Mouse (Mus musculus) right cerebral cortex, postnatal 4 days (tissue): Measurements from ENCODE around the gene Tenm2.

Source experiments
- DNase-seq: peaks from one replicate; pipeline ENCODE4 v3.0.0-alpha.2; 2022

The Tenm2 gene

DNA sequence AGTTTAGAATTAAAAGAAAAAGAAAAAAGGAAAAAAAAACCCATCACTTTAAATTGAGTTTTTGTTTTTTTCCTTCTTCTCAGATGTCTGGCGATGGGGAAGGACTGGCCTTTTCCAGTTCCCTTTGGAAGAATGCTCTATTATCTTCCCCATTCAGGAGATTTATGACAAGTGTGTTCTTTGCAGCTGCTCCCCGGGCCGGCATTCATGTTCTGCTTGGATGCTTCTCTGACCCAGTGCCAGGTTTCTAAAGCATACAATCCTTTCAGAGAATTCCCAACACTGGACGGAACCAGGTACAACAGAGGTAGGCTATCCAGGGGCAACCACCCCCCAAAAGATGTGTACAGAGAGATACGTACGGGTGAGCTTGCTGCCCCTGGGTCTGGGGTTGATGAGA is 1132.2 kb downstream of the Tenm2 start:
- no peak for DNase-seq

DNA sequence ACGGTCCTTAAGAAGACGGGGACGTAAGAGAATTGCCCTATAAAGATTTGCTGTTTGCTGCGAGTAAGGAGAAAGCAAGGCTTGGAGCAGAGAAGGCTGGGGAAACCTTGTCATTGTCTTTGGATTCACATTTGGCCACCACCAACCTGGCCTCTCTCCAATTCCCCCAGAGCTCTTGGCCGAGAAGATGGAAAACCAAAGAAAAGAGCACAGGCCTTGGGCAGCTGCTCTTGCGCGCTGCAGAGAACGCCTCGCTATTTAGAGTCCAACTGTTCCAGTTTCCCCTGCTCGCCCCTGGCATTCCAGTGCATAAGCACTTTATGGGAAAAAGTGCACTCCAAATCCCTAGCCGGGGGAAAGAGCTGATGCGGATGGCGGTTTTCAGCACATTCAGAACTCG is 1139.5 kb downstream of the Tenm2 start:
- peak; percentile 50 for DNase-seq

DNA sequence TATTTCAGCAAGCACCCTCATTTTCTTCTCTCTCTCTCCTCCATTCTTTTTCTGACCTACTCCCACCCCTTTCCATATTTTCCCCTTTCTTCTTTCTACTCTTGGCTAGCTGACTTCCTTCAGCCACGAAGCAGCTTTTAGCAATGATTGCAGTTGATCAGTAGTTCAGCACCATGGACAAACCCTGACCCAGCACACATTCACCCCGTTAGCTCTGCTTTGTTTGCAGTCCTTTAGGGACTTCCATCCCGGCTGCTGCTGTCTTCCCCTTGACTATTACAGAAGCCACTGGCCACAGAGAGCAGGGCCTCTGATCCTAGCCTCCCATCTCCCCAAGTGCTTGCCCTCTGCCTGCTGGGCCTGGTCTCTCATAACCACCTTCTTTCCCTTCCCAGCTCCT is 1145.6 kb downstream of the Tenm2 start:
- no peak for DNase-seq

DNA sequence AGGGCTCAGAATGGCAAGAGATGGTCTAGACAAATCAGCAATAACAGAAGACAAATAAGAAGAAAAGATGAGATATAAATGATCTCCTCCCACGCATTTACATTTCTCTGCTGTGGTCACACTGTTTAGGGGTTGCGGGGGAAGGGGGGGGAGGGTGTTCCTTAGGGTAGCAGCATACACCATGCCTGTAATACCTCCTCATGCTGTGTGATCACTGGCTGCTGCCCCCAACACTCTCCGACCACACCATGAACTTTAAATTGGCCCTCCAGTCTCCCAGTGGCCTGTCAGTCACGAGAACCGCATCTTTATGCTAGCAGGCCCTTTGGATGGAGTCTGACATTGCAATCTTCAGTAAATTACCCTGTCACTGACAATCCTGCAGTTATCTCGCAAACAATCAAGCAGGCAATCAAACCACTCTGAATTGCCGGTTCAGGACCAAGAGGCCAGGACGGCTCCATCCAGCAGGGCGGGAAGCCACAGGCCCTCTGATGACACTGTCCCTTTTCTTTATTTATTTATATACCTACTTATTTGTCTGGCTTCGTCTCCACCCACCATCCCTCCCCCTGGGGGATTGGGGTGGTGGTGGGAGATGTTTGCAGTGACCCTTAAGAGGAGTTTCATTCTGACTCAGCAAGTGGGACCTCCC is 1154.2 kb downstream of the Tenm2 start:
- no peak for DNase-seq

DNA sequence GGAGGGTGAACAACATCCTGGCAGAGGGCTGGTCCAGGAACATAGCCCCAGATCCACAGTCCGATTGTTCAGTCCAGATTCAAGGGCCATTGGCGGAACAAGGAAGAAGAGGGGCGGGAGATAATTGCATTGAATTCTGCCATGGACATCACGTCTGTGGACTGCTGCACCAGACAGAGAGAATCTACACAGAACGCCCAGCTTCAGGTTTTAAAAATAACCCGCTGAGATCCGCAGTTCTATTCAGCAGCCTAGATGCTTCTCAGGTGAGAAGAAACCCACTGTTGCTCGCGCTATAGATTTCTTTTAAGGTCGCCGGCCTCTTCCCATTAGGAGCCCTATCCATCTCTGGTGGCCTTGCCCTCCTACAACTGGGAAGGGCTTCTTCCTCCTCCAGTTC is 1155.0 kb downstream of the Tenm2 start:
- no peak for DNase-seq

DNA sequence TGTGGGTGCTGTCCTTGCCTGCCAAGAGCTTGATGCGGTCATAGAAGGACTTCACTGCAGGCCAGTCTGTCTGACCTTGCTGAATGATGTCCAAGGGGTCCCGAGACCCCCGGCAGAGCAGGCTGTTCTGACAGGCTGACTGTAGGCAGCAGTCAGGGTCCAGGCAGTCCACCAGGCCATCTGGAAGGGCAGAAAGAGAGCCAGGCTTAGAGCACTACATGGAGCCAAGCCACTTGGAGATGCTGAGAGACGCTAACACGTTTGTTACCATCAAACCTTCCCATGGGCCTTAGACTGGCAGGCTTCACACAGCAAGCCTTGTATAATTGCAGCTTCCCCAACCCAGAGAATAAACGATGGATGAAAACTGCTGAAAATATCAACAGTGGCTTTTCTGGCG is 1157.4 kb downstream of the Tenm2 start:
- DNase-seq: no peak

DNA sequence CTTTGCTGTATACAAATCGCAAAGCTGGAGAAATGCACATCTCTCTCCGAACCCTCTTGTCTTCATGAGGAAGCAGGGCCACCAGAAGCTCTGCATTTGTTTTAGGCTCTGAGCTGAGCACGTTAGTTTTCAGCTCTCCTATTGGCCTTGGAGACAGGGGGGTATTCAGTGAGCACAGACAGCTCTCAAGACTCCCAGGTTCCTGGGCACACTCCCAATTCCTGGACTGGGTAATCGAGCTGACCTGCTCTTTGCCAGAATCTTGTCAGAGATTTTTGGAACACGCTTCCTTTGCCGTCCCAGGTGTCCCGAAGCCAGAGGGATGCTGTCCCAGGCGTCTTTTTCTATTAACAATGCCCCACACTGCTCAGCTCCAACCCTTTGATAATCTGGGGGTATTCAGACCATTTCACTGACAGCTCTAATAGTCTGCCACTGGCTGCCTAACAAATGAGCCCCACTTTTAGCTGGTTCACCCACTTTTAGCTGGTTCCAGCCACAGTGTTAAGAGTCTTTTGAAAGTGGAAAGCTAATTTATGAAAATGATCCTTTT is 1161.7 kb downstream of the Tenm2 start:
- peak; percentile 34 for DNase-seq

DNA sequence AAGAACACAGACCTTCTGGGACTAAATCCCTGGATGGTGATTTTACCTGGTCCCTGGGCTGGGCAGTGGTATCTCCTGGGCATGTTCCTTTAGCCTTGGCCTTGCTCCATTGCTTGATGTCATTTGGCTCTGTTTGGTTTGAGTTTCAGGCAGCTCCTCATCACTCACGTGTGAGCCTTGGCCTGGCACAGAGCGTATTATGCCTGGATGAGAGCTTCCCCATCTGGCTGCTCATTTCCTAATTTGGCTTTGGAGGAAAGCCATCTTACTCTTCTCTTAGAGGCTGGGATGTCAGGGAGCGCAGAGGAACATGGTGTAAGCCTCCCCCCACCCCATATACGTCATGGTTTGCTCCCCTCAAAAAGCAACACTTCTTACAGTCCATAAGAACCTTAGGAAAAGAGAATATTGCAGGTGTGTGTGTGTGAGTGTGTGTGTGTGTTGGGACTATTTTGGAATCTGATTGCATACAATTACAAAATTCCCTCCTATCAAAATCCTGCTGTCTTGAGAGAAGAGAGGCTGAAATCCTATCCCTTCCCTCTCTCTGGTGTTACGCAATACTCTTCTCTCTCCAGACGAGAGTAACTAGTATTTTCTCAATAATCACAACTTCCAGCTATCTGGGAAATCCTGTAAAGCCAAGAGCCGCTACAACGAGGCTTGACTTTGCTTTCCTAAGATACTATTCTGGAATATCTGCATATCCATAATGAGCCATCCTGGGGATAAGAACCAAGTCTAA is 1162.5 kb downstream of the Tenm2 start:
- no peak for DNase-seq

DNA sequence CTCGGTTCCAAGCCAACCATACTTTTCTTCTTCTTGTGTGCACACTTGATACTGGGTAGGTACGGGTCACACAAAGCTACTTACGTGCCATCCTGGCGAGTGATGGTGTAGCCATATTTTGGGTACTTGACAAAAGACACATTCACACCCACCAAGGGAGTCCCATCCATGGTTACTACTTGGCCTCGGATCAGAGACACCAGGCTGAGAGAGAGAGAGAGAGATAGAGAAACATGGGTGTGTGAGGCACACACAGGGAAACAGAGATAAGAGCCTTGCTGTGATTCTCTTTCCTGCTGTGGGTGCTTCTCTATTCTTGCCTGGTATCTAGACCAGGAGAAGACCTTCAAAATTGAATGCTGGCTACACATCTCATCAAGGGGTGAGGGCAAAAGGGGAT is 1163.1 kb downstream of the Tenm2 start:
- DNase-seq: no peak

DNA sequence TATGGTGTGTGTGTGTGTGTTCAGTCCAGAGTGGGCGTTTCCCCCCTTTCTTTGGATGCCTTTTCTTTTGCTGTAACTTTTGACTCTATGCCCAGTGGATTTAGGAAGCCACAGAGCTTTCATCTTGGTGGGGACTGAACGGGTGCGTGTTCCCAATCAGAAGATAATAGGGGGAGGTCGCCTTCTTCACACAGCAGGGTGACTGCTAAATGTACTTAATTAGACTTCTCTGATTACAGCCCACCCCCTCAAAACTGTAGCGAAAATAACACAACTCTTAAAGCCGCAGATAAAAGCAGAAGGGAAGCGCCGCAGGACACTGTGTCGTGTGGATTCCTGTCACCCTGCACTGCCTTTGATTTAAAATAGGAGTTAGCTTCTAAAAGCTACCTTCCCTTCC is 1163.7 kb downstream of the Tenm2 start:
- DNase-seq: no peak

DNA sequence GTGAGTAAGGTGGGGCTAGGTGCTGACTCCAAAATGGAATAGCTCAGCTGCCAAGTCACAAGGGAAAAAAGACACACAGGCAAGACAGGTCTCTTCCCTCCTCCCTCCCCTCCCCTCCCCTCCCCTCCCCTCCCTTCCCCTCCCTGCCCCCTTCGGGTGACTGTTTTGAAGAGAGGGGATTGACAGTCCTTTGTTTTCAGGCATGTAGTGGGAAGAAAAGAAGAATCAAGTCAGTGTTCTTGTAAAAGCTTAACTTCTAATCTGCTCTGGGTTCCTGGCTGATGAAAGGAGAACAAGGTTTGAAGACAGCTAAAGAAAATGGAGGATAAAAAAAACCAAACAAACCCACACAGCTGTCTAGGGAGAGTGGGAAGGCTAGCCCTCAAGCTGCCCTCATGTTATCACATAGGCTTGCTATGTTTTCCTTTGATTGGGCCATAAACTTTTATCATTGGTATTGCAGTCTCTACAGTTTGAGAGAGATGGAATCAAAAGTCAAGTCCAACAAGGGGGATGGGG is 1176.4 kb downstream of the Tenm2 start:
- DNase-seq: no peak

DNA sequence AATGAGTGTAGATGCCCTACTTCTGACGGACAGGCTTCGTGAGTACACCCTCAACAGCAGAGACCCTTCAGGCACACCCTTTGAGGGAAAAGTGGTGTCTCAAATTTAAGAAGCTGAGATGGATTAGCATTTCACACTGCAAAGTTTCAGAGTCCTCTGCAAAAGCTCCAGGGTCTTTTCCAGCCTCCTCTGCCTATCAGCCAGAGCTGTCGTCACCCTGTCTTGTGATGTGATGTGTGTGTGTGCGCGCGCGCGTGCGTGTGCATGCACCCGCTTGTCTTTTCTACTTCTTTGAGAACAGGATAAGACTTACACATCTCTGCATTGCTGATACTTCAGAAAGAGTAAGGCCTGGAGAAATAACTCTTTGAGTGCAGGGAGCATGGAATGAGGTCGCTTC is 1179.2 kb downstream of the Tenm2 start:
- DNase-seq: no peak

DNA sequence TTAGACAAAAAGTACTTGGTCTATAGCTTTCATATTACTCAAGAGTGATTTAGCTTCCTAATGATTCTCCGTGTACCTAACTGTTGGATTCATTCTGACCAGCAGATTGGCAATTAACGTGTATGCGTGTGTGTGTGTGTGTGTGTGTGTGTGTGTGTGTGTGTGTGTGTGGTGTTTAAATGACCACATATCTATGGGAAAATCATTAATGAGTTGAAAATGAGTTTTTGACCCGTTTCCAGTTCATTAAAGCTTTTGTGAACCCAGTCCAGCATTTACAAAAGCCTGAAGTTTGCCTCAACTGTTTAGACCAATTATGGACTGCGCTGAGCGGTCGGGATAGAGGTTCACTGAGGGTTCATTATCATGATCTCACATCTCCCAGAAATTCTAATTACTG is 1181.4 kb downstream of the Tenm2 start:
- DNase-seq: no peak

DNA sequence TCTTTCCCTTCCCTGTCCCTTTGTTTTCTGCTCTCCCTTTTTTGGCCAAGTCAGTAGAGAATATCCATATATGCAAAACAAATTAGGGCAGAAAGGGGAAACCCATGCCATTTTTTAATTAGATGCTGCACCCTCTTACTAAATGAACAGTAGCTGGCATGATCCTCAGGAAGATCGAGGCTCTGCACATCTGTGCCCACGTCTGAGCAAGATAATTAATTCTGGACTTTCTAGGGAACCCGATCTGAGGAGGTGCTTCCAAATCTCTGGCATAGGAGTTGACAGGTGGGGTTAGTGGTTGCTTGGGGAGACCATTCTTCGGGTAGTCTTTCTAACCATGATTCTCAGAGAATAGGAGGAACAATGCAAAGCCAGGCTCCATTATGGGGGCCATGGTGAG is 1182.3 kb downstream of the Tenm2 start:
- no peak for DNase-seq

DNA sequence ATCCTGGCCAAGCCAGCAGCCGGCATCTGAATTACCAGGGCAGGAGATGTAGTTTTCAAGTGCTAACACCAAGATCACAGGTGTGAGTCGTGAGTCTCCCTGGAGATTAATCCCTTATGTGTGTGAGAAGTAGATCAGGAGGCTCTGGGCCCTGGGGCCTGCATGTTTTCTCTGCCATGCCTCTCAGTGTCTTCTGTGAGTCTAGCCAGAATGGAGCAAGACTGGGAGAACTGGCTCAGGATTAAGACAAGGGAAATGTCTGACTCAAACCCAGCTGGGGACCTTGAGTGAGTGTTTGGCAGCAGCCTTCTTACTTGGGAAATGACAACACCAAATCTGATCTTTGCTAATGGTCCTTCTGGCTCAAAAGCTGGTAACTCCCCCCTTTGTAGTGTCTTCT is 1183.2 kb downstream of the Tenm2 start:
- no peak for DNase-seq

DNA sequence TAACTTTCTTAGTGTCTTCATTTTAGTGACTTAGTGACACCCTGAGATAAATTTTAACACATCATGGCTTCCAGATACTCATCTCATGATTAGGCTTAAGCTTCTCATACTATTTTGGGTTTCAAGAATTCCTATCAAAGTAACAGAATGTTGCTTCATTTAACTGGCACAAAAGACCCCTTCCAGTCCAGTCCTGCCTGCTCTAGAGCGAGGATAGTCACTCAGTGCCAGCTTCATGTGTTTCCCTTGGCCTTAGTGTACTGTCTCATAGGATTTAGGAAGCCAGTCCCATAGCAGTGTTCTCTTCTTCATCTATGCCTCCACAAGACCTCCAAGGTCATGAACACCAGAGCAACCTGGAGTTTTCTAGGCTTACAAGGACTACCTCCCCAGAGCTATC is 1183.7 kb downstream of the Tenm2 start:
- DNase-seq: no peak

DNA sequence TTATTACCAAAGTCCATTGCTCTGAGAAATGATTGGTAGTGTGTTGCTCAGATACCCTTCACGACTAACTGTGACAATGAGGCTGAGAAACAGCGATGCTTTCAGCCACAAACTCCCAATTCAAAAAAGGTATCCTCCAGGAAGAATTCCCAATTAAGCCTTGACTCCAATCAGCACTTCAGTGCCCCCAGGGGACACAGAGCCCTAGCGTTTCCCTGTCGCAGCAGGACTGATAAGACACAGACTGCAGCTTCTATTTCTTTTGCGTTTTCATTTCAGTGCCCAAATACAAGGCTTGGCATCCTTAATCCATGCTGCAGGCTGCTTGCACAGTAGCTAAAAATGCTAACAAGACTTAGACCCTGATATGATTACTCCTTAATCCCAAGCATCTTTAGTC is 1186.2 kb downstream of the Tenm2 start:
- no peak for DNase-seq

DNA sequence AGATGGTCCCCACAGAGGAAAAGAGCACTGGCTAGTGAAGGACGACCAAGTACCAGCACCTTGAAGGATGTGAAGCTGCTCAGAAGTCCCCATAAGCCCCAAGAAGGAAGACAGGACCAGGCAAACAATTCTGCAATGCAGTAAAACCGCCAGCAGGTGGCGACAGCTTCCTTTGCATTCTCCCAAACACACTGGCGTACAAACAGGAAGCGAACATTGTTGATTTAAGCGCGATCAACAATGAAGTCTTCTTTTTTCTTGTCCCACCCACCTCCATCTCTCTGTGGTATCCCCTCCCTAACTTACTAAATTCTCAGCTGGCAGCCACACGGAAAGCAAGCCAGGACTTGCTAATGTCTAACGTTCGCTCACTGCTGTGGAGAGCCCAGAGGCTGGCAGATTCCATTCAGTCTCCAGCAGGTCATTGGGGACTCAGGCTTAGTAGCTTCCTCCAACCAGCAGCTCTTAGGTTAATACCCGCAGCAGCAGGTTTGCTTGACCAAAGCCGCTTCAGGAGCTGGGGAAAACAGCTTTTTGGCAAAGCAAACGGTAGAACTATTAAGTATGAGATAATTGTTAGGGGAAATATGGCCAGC is 1190.0 kb downstream of the Tenm2 start:
- DNase-seq: peak; percentile 86

DNA sequence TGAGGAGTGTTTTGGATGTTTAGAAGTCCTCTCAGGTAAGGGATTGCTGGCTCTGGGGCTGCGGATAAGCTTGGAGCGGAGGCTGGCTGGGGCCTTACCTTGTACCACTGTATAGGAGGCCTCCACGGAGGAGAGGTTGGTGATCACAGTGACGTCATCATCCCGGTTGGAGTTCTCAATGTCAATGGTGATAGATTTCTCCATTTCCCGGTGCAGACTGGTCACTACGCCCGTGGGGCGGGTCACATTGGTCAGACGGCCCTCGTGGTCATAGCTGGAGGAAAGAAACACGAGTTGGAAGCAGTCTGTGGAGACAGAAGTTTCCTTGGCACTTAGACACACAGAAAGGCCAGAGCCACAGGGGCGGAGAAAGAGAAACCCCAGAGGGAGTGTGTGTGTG is 1194.4 kb downstream of the Tenm2 start:
- no peak for DNase-seq

DNA sequence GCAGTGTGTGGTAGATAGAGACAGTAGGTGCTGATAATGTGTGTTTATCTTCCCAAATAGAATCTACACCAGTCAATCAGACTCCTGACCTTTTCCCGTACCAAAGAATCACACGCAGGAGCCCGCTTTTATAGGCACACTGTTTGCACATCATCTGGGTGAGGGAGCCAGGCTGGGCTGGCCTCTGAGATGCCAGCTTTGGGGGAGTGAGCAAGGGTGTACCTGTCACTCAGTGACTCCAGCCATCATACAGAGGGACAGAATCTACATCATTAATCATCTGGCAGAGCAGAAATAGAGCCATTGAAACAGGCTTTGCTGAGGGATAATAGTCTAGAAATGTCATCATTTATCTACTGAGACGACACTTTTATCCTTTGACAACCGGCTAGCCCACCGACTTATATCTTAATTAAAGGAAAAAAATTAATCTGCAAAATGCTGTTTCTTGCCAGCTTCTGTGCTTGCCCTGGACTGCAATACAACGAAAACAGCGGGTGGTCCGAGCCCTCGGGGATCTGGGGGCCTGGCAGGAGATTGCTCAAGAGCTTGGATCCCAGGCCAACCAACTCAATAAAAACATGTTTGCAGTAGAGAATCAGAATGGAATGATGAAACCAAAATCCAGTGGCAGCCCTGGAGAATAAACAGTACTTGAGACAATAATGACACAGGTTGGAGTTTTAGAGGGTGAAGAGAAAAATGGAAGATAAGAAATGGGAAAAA is 1195.1 kb downstream of the Tenm2 start:
- no peak for DNase-seq

DNA sequence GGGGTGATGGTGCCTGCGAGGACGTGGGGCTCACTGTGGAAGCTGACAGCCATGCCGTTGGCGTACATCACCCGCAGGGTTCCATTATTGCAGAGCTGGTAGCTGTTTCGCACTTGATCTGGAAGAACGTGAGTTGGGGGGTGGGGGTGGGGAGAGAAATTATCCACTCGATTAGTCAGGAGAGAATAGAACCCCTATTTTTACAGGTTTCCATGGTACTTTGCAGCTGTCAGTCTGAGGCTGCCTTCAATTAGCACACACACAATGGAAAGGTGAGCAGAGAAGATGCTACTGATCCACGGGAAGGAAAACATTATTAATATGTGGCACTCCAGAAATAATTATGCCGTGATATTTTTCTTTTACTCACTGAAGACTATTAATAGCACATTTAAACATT is 1195.9 kb downstream of the Tenm2 start:
- no peak for DNase-seq

DNA sequence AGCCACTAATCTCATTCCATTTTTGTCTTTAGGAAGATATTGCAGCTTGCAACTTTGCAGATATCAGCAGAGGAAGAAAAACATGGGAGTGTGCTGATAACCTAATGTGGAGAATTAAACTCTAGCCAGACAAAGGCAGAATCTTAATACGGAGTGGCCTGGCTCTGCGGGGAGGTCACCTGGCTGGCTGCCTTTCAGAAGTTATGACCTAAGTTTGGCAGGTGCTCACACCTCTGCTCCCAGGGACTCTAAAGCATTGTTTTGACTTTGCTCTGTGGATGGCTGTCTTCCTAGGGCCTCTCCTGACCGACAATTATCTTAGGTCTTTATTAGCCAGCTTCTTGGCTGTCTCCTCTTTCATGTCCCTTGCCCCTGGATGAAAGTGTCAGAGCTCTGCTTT is 1197.4 kb downstream of the Tenm2 start:
- no peak for DNase-seq

DNA sequence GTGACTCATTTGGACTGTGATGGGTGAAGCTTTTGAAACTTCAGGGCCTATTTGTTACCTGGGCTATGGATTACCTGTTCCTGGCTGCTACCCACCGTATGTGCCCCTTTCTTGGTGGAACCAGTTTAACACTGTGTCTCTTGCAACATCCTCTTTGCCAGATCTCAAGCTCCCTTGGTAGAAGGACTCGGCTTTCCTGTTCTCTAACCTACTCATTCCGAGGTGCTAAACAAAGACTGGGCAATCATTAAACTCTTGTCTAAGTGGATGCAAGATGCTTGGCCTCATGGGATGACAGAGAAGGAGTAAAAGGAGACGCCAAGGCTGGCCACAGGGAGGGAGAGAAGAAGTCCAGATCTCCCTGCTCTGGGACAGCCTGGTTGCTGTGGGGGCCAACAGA is 1198.5 kb downstream of the Tenm2 start:
- DNase-seq: no peak
